Mouse (Mus musculus) heart, embryonic 14.5 days (tissue): ENCODE measurements around the gene Drd3. TPM values are rescaled to one million over a fixed set of nuclear protein-coding genes. Genes with fewer than 3 reads are reported as not detected.

Experiments
- ATAC-seq: fragments of 200-750 bp; cut with Nextera tagmentation; 2 replicates; pipeline ENCODE4 v1.8.0; 2017; ENCODE audit warnings: low read depth, moderate TSS enrichment; ENCODE audit not compliant: insufficient number of reproducible peaks, insufficient read depth, low FRiP score
- H3K27ac ChIP-seq, 2 experiments: fragments of 200-500 bp in 1 of 2; fragments of 300-500 bp in 1 of 2; sonication (generic) in 1 of 2; replicated peaks in 1 of 2; 2 replicates each; pipeline ENCODE4 v1.5.1; 2012 to 2014; ENCODE audit warnings: low read depth in 2 of 2, low read length in 2 of 2, control low read depth in 1 of 2, mild to moderate bottlenecking in 1 of 2, mixed read lengths in 1 of 2; ENCODE audit not compliant: control insufficient read depth in 1 of 2, insufficient read depth in 1 of 2
- H3K27me3 ChIP-seq: fragments of 300-500 bp; sonication (generic); 2 replicates; pipeline ENCODE4 v1.6.1; 2014; ENCODE audit warnings: mild to moderate bottlenecking, low read length, control low read depth; ENCODE audit not compliant: control insufficient read depth, insufficient read depth
- H3K36me3 ChIP-seq: fragments of 300-500 bp; sonication (generic); 2 replicates; pipeline ENCODE4 v1.6.1; 2014; ENCODE audit warnings: mild to moderate bottlenecking, control low read depth, low read length, mixed read lengths; ENCODE audit not compliant: control insufficient read depth, insufficient read depth
- H3K4me1 ChIP-seq, 2 experiments: fragments of 200-500 bp in 1 of 2; fragments of 300-500 bp in 1 of 2; sonication (generic) in 1 of 2; 2 replicates each; pipeline ENCODE4 v1.6.1; 2012 to 2014; ENCODE audit warnings: low read length in 2 of 2, control low read depth in 1 of 2, mixed read lengths in 1 of 2; ENCODE audit not compliant: control insufficient read depth in 2 of 2, insufficient read depth in 2 of 2
- H3K4me2 ChIP-seq: fragments of 300-500 bp; sonication (generic); 2 replicates; pipeline ENCODE4 v1.6.1; 2014; ENCODE audit warnings: mild to moderate bottlenecking, low read length
- H3K4me3 ChIP-seq, 2 experiments: fragments of 200-500 bp in 1 of 2; fragments of 300-500 bp in 1 of 2; sonication (generic) in 1 of 2; 2 replicates each; pipeline ENCODE4 v1.5.1; 2012 to 2014; ENCODE audit warnings: low read length in 2 of 2, mild to moderate bottlenecking in 2 of 2, control low read depth in 1 of 2, low read depth in 1 of 2, moderate library complexity in 1 of 2; ENCODE audit not compliant: control insufficient read depth in 1 of 2, insufficient read depth in 1 of 2
- H3K9ac ChIP-seq: fragments of 300-500 bp; sonication (generic); 2 replicates; pipeline ENCODE4 v1.6.1; 2014; ENCODE audit warnings: mild to moderate bottlenecking, low read length
- H3K9me3 ChIP-seq: fragments of 300-500 bp; sonication (generic); 2 replicates; pipeline ENCODE4 v1.6.1; 2016; ENCODE audit warnings: low read length, control low read depth; ENCODE audit not compliant: control insufficient read depth
- WGBS: fragments of 180-500 bp; shearing (Covaris S2); extraction: QIAGEN DNeasy Blood & Tissue Kit; methylation state at CpG from one replicate; pipeline ENCODE4 v1.1.7; 2014; 5-methylcytosine and 5-hydroxymethylcytosine counted together
- polyA plus RNA-seq: library from polyadenylated mRNA; unstranded; fragments of >200 nt; fragmentation: Nextera tagmentation; extraction: Ambion mirVana; gene quantifications from 2 replicates; pipeline ENCODE4 v1.2.1, GENCODE M21; 2014

The Drd3 gene
- not detected in 2 replicates for polyA plus RNA-seq

GRCm38 (mm10) chr16:43753751-43754150, at the start of gene Drd3:
Gene Drd3, plus strand, starts transcription at chr16:43754026.
- H3K9ac ChIP-seq, result no peak within 1 kb of the TSS
- H3K27ac ChIP-seq, result no peak within 1 kb of the TSS
- H3K4me2 ChIP-seq, result 0 out of 2 replicates have a peak within 1 kb of the TSS, but pooled peaks have one; percentile 22
- no peaks in the 10 kb centered on the region for H3K27me3 ChIP-seq
- no peak for ATAC-seq
- H3K9me3 ChIP-seq, result no peaks in the 10 kb centered on the region
- no peaks in the 10 kb centered on the region for H3K36me3 ChIP-seq
- WGBS, result 7% methylated on average over 7 of the region's 7 CpGs
- peaks cover 0 to 3% of the 10 kb centered on the region in 2 experiments; a peak in 2 of 4 replicates for H3K4me1 ChIP-seq
- no peak within 1 kb of the TSS for H3K4me3 ChIP-seq

- Histone ChIP-seq H3K4me3 (peak overlapping the region; percentile 9 to 22; a peak in 3 of 4 replicates), H3K9me3 (no peaks in the 10 kb centered on the region), H3K9ac (no peak overlapping the region; the same call in 1 of the 2 replicates), H3K27me3 (no peaks in the 10 kb centered on the region), H3K27ac (no peak overlapping the region), H3K4me1 (peaks cover 12 to 24% of the 10 kb centered on the region in 2 experiments), H3K4me2 (peak overlapping the region; percentile 63), H3K36me3 (no peaks in the 10 kb centered on the region)
- 48% methylated on average over 13 of the region's 13 CpGs for WGBS
- ATAC-seq, result no peak
Measured at GRCm38 (mm10) chr16:43708335-43709061, 45.3 kb upstream of the Drd3 start.

GRCm38 (mm10) chr16:43709062-43709413, 44.8 kb upstream of the Drd3 start:
- Histone ChIP-seq H3K9ac (no peak overlapping the region; the same call in 1 of the 2 replicates), H3K27ac (no peak overlapping the region), H3K4me1 (peaks cover 12 to 23% of the 10 kb centered on the region in 2 experiments), H3K27me3 (no peaks in the 10 kb centered on the region), H3K9me3 (no peaks in the 10 kb centered on the region), H3K36me3 (no peaks in the 10 kb centered on the region), H3K4me2 (peak overlapping the region; percentile 63), H3K4me3 (peak overlapping the region; percentile 9 to 22; a peak in 3 of 4 replicates)
- WGBS, result 22% methylated on average over 15 of the region's 15 CpGs
- ATAC-seq, result no peak

- Histone ChIP-seq H3K4me1 (peaks cover 12 to 20% of the 10 kb centered on the region in 2 experiments), H3K27me3 (no peaks in the 10 kb centered on the region), H3K9ac (no peak overlapping the region; the same call in 1 of the 2 replicates), H3K4me3 (peak overlapping the region in 1 of 2 experiments; percentile 22; a peak in 1 of 4 replicates), H3K27ac (no peak overlapping the region), H3K4me2 (peak overlapping the region; percentile 63), H3K36me3 (no peaks in the 10 kb centered on the region), H3K9me3 (no peaks in the 10 kb centered on the region)
- WGBS, result 49% methylated on average over 9 of the region's 9 CpGs
- ATAC-seq, result no peak
Measured at GRCm38 (mm10) chr16:43709432-43710133, 44.2 kb upstream of the Drd3 start.

GRCm38 (mm10) chr16:43710134-43710475, 43.7 kb upstream of the Drd3 start:
- 54% methylated on average over 6 of the region's 6 CpGs for WGBS
- Histone ChIP-seq H3K4me3 (no peak overlapping the region), H3K9me3 (no peaks in the 10 kb centered on the region), H3K27me3 (no peaks in the 10 kb centered on the region), H3K27ac (no peak overlapping the region), H3K4me2 (peak overlapping the region; percentile 63), H3K4me1 (peaks cover 12 to 20% of the 10 kb centered on the region in 2 experiments), H3K9ac (no peak overlapping the region), H3K36me3 (no peaks in the 10 kb centered on the region)
- no peak for ATAC-seq

- H3K36me3 ChIP-seq, result no peaks in the 10 kb centered on the region
- no peak overlapping the region for H3K9ac ChIP-seq
- H3K27ac ChIP-seq, result no peak overlapping the region
- H3K4me1 ChIP-seq, result peaks cover 12 to 20% of the 10 kb centered on the region in 2 experiments
- H3K27me3 ChIP-seq, result no peaks in the 10 kb centered on the region
- WGBS, result 65% methylated on average over 11 of the region's 11 CpGs
- no peak for ATAC-seq
- peak overlapping the region; percentile 63 for H3K4me2 ChIP-seq
- no peaks in the 10 kb centered on the region for H3K9me3 ChIP-seq
- H3K4me3 ChIP-seq, result no peak overlapping the region
Measured at GRCm38 (mm10) chr16:43710651-43711050, 43.2 kb upstream of the Drd3 start.

GRCm38 (mm10) chr16:43711361-43711760, 42.5 kb upstream of the Drd3 start:
- no peak overlapping the region for H3K27ac ChIP-seq
- no peaks in the 10 kb centered on the region for H3K27me3 ChIP-seq
- H3K9ac ChIP-seq, result no peak overlapping the region
- no peak overlapping the region for H3K4me3 ChIP-seq
- no peaks in the 10 kb centered on the region for H3K36me3 ChIP-seq
- no peak overlapping the region for H3K4me2 ChIP-seq
- 81% methylated on average over 7 of the region's 7 CpGs for WGBS
- H3K4me1 ChIP-seq, result peaks cover 12 to 20% of the 10 kb centered on the region in 2 experiments
- ATAC-seq, result no peak
- H3K9me3 ChIP-seq, result no peaks in the 10 kb centered on the region
